Mouse (Mus musculus) kidney, adult 9 months (tissue): ENCODE data around the gene Ext2.
A peak's percentile ranks its signal among the peaks of the same experiment; 100 is the strongest.

ENCODE experiments used
- DNase-seq: peaks from one replicate; pipeline ENCODE4 v3.0.0; 2022

Ext2 gene

DNA sequence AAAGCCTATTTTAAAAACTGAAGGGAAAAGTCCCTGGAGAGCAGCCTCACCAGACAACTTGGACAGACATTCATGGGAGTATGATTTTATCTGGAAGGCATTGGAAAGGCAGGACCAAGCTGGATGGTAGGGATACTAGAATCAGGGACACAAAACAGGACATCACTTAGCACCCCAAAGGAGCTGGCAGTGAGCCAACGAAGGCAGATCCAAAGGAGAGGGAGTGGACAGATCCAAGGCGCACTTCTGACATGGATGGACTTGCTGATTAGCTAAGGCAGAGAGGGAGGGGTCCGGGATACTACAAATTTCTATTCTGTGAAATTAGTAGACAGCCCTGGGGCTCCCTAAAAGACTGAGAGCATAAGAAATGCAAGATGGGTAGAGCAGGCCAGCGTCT is 16.8 kb downstream of the Ext2 start:
- no peak for DNase-seq

DNA sequence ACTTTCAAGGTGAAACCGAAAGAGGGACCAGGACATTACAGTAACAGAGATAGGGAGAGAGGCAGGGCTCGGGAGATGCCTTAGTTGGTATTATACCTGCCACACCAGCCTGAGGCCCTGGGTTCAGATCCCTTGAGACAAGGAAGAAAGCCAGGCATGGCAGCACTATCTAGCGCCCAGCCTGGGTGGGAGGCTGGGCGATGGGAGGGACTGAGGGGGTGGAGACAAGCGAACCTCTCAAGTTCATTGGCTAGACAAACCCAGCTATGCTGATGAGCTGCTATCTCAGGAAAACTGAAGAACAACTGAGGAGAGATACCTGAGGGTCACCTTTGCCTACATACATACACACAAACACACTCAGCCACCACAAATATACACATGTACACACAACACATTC is 17.3 kb downstream of the Ext2 start:
- DNase-seq: no peak

GRCm38 (mm10) chr2:93802947-93803346 is 19.4 kb downstream of the Ext2 start:
- no peak for DNase-seq

DNA sequence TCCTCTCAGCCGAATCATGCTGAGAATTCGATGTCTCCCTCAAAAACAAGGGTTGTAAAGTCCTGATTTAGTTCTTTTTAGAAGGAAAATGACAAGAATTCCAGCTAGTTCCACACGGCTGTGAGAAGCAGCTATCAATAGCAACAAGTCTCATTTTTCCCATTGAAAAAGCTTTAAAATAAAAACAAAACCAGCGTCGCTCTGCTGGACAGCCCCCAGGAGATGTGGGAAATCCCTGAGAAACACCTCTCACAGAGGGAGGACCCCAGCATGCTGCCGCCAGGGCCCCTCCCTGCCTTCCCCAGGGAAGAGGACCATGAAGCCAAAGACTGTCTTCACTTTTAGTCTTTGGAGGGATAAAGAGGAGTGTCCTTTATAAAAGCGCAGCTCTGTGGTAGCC is 21.3 kb downstream of the Ext2 start:
- DNase-seq: no peak

DNA sequence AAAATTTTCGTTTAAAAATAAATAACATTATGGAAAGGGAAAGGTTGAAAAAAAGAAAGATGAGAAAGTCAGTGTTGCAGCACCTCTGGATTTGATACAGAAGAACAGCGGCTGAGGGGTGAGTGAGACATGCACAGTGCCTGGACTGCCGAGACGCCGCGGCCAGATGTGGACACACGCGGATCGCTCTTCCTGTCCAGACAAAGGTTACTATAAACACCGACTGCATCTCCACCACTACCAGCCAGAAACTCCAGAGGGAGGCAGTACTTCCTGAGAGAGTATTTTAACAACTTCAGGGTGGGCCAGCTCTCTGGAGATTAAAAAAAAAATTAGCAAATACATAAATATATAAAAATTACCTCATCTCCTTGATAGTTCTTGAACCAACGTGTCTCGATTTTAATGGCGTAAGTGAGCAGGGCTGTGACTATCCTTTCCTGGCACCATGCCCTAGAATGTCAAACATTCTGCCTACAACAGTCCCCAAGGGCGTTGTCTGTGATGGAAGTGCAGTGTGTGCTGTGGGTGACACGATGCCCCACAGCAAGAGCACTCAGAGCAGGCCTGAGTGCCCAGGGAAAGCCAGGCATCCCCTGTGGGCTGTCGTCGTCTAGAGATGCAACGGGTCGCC is 25.1 kb downstream of the Ext2 start:
- DNase-seq: no peak

DNA sequence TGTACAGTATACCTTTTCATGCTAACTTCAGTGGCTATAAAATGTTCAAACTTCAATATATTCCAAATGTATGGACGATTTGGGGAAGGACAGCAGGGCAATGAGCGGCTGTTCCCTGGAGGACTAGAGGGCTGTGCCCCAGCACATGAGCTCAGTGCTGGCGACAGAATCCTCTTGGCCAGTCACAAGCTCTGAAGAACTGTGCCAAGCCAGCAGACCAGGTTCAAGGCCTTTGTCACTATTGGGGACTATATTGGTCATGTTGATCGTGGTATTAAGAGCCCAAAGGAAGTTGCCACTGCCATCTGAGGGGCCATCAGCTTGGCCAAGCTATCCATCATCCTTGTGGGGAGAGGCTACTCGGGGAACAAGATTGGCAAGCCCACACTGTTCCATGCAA is 28.0 kb downstream of the Ext2 start:
- DNase-seq: no peak

GRCm38 (mm10) chr2:93791516-93792499 is 30.6 kb downstream of the Ext2 start:
- DNase-seq: peak; percentile 92

GRCm38 (mm10) chr2:93790798-93791345 is 31.5 kb downstream of the Ext2 start:
- DNase-seq: no peak

DNA sequence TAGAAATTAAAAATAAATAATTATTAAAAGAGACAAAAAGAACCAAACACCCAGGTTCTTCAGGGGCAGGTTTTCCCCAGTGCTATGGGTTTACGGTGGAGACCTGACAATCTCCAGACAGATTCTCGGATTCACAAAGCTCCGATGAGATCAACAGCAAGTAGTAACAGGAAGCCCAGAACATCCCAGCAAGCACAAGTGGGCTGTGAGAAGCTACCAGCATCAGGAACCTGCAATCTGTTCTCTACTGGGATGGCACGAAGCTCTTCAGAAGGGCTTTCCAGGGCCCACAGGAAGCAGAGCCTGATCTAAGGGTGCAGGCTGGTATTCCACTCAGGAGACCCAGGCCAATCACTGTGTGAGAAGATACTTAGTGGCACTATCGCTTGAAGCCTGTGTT is 33.8 kb downstream of the Ext2 start:
- DNase-seq: no peak

- peak; percentile 84 for DNase-seq
Observed at GRCm38 (mm10) chr2:93786175-93786574, 36.2 kb downstream of the Ext2 start.

DNA sequence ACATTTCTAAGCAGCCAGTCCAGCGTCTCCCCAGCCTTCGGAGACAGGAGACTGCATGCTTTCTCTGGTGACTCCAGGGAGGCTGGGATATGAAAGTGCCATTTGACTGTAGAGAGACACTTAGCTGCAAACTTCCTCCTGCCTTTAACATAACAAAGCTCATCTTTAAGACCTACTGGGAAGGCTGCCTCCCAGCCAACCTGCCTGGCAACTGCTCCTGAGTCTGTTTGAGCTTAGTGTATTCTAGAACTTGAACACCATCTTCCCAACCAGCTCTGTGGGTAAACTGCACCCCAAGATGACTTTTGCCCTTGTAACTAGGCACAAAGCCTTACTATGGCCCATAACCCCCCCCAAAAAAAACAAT is 37.0 kb downstream of the Ext2 start:
- no peak for DNase-seq

DNA sequence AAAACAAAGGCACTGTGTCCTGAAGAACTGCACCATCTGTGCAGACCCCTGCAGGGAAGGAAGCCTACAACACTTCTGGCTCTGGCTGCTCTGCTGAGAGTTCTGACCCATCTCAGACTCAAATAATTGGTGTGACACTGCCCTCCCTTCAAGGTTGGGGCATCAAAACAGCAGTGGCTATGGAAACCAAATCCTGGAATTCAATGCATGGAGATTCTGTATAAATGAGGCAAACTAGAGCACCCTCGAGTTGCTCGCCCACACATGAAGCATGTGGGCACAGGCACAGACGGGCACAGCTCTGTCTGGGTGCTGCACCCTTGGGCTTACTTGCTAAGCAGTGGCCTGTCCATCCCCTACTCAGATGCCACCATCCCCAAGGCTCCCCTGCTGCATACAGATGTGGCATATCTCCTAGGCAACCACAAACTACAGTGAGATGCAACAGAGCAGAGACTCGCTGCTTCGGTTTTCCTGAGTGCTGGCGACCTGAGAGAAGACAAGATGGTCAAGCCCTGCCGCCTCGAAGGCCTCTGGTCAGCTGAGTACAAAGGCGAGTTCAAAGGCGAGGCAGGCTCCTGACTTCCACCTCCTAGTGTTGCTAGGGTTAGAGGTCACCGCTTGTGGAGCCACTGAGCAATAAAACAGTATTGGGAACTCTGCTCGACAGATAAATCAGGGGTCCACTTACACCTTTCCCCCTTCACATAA is 37.5 kb downstream of the Ext2 start:
- no peak for DNase-seq

DNA sequence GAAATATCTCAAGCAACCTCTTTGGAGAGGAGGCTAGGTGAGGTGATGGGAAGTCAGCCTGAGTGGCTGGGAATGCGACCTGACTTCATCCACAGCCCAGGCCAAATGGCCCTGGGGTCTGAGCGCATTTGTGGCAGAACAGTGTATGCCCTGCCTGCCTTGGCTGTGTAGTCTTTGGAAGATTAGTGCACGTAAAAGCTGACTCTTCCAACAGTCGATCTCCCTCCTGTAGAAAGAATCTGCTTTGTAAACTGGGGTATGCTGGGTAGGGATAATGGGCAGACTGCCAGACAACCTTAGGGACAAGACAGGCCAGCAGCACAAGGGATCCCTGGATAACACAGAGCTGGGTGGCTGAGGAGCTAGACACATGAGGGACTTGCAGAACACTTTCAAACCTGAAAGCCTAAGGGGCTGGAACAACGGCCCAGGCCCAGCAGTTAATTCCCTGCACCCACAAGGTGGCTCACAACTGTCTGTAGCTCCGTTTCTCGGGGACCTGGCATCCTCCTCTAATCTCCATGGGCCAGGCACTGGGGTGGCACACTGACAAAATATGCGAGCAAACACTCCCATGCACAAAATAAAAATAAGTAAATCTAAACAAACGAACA is 38.3 kb downstream of the Ext2 start:
- no peak for DNase-seq

- DNase-seq: no peak
Observed at GRCm38 (mm10) chr2:93782682-93783081, 39.7 kb downstream of the Ext2 start.

DNA sequence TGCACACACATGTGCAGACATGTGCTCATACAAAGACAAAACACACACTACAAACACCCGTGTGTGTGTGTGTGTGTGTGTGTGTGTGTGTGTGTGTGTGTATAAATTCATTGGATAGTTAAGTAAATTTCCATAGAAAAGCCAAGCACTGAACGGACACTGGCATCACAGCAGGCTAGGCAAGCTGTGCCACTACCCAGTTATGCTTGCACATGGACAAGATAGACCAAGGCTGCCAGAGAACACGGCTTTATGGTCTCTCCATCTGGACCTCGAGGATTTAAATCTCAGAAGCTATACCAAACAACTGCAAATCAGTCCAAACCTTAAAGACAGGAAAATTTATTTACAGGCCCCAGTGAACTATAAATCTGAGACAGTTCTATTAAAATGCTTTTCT is 40.2 kb downstream of the Ext2 start:
- no peak for DNase-seq

- DNase-seq: no peak
Observed at GRCm38 (mm10) chr2:93780528-93780927, 41.8 kb downstream of the Ext2 start.

- no peak for DNase-seq
Observed at GRCm38 (mm10) chr2:93779897-93780208, 42.5 kb downstream of the Ext2 start.

DNA sequence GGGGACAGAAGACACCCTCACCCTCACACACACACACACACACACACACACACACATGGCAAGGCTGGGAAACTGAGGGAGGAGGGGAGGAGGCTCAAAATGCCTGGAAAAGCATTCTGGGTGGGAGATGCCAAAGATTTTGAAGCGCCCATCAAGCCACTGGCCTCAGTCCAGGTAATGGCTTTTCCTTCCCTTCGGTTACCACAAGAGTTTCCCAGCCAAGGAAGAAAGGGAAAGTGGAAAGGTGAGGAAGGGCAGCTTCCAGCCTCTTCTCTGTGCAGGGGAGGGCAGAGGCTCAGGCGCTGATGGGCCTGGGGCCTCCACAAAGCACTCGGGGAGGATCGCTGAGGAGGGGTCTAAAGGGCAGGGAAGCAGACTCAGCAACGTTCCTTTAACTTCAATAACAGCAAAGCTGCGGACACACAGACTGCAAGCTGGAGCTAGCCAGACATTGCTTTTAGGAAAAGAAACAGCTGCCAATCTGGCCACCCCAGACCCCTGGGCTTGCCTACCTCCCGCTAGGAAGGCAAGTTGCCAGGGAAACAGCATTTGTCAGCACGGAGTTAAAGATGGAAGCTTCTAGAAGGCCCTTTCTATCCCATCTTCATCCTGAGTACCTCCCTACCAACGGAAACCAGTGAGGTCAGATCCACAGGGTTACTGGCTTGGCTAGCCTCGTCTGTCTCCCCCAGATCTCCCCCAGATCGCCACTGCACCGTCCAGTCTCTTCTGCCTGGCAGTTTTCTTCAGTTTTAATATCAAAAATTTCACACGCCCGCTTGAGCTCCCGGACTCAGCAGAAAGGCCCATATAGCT is 43.1 kb downstream of the Ext2 start:
- no peak for DNase-seq

DNA sequence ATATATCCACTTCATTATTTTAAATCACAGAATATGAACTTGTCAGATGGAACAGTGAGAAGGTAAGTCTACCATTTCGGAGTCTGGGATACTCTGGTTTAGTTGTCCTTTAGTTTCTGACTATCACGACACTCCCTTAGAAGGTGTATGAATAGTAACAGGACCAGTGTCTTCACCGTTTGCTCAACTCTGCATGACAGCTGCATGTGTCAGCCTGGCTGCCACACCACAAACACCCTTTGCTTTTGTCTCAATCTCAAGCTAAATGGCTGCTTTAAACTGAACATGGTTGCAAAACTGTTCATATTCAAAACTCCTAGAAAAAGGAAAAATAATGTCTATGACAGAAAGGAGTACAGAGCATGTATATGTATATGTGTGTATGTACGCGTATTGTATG is 43.8 kb downstream of the Ext2 start:
- no peak for DNase-seq

DNA sequence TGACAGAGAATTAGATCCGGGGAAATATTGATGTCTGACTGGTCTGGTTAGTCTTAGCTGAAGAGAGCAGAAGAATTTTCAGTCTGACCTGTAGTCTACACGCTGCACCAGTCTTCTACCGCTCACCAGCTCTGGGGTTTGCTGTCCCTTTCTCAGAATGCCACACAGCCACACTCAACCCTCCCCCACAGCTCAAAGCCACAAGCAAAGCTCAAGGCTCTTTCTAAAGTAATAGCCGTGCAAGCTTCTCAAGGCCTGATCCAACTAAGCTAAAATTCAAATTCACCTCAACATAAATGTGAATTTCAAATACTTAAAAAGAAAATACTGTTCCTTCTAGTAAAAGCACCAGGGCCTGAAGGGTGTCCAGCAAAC is 45.3 kb downstream of the Ext2 start:
- no peak for DNase-seq

GRCm38 (mm10) chr2:93776267-93777055 is 45.9 kb downstream of the Ext2 start:
- DNase-seq: no peak

GRCm38 (mm10) chr2:93775431-93775830 is 46.9 kb downstream of the Ext2 start:
- no peak for DNase-seq
